Mouse (Mus musculus): ENCODE measurements around the gene Dnajb13.

The Dnajb13 gene

GRCm38 (mm10) chr7:100514573-100514972 is at the start of gene Dnajb13:
TSS of gene Dnajb13 (minus strand) at chr7:100514960.
- peak in 1 of 2 experiments; percentile 40 for DNase-seq (ENCODE audit: low spot score in 2 of 2)

DNA sequence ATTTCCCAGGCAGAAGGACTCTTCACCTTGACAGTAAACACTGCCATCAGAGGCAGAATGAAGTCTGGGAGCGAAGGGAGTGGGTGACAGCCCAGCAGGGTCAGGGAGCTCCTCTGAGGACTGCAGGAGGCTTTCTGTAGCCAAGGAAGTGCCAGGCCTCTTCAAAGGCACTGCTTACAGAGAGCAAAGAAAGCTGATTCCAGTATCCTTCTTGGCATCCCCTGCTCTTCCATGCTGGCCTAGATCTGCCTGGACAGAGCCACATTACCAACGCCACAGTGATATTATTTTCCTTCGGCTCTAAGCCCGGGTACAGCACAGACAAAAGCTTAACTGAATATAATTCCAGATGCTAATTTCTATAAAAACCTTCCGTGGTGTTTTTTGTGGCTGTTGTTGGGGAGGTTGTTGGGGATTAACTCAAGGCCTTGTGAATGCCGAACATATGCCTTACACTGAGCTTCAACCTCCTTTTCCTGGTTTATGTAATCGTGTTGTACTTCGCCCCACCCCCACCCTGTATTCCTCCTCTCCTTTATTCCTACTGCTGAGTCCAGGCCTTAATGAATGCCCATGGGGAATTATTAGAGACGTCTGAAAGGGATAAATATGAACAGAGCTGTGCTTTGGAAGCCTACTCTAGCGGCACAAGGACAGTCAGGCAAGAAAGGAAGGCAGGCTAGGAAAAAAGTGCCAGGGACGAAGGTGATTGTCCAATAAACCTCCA is 47.3 kb upstream of the Dnajb13 start:
- peak in 1 of 2 experiments; percentile 36 for DNase-seq (ENCODE audit: low spot score in 2 of 2)

DNA sequence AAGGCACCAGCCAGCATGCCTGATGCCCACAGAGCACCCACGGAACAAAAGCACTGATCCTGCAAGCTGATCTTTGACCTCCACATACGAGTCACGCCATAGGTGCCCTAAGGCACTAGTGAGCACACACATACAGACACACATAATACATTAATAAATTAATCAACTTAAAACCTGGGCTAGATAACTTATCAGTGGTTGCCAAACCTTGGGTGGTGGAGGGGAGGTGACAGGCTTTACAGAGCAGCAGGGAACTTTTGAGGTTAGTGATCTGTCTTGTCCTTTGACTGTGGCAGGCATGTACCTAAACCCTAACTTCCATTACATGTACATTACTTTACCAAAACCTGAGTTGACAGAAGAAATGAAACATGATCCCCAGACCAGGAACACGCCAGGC is 44.6 kb upstream of the Dnajb13 start:
- no peak for DNase-seq (ENCODE audit: low spot score in 2 of 2)

DNA sequence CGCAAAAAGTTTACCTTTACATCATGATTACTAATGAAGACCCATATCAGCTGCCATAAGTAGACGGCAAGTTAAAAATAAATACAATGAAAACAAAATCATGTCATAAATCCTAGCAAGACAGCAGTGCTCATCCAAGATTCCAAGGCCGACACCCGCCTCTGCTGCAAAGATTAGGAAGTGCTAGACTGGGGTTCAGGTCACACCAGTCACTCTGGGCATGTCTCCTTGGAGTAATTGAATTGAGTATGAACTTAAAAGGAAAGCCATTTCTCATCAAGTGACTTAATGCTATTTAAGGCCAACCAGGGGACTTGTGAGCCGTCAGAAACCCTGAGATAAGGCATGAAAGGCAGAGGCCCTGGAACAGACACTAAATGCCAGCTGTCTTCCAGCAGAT is 42.5 kb upstream of the Dnajb13 start:
- DNase-seq (ENCODE audit: low spot score in 2 of 2), result no peak

DNA sequence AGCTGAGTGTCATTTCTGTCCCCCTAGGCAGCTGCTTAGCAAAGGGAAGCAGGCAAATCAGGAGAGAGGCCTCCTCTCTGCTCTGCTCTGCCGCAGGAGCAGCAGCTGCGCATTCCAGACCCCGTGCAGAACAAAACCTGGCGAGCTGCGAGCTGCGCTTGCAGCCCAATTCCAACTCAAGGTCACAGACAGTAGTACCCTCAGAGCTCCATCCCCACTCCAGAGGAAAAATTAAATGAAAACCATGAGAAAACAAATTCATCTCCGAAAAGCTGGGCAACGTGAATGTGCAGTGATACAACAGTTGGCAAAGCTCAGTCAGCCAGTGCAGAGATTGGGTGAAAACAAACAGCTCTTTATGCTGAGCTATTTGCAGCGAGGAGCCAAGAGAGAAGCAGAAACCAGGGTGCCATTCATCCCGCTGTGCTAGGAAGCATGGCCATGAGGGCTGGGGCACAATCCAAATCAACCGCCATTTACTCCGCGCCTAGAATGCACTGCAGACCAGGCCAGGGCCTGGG is 40.7 kb upstream of the Dnajb13 start:
- DNase-seq (ENCODE audit: low spot score in 2 of 2), result peak; percentile 60 to 70

GRCm38 (mm10) chr7:100554939-100555338 is 40.2 kb upstream of the Dnajb13 start:
- no peak for DNase-seq (ENCODE audit: low spot score in 2 of 2)

DNA sequence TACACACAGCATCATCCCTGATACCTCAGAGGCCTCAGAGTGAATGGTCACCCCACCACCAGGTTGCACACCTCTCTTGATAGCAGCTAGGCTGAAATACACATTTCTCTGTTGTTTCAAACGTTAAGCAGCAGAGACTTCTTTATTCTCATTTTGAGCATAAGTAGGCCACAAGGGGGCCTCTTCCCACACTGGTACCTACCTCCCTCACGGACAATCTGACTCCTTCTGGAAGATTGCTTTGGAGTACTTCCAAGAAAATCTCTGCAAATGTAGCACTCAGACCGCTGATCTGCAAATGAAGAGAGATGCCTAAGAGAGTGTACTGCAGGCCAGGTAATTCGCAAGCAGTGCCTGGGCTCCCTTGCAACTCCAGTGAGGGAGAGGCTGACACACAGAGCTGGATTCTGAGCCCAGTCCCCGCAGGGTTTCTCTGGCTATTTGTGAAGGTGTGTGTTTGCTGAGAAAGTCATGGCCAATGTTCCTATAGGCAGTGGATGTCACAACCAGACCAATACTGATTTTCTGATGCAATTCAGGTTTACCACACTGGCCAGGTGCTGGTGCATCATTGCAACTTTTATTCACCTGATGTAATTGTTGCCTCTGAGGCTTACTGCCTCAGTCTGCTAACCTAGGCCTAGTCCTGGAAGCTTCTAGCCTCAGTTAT is 35.7 kb upstream of the Dnajb13 start:
- DNase-seq (ENCODE audit: low spot score in 2 of 2), result peak; percentile 46 to 74

GRCm38 (mm10) chr7:100549796-100550195 is 35.0 kb upstream of the Dnajb13 start:
- DNase-seq (ENCODE audit: low spot score in 2 of 2), result no peak

- DNase-seq (ENCODE audit: low spot score in 2 of 2), result no peak
Measured at GRCm38 (mm10) chr7:100547631-100548030, 32.9 kb upstream of the Dnajb13 start.

GRCm38 (mm10) chr7:100544437-100544836 is 29.7 kb upstream of the Dnajb13 start:
- no peak for DNase-seq (ENCODE audit: low spot score in 2 of 2)

GRCm38 (mm10) chr7:100539516-100539915 is 24.8 kb upstream of the Dnajb13 start:
- DNase-seq (ENCODE audit: low spot score in 2 of 2), result no peak

DNA sequence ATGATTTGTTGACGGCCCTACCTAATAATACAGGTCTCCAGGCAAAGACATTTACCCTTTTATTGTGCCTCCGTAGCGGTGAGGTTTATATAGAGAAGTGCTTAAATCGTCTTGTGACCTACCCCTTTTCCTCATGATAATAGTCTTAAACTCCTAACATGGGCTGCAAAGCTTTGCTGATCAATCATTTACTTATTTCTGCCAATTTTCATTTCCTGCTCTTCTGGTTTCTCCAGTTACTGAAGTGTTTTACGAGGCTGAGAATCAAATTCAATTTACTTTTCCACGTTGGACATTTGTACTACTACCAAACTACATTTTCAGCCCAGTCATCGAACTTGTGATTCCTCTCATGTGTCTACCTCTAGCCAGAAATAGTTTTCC is 22.8 kb upstream of the Dnajb13 start:
- DNase-seq (ENCODE audit: low spot score in 2 of 2), result no peak

- peak; percentile 86 to 88 for DNase-seq (ENCODE audit: low spot score in 2 of 2)
Measured at GRCm38 (mm10) chr7:100536804-100537518, 22.2 kb upstream of the Dnajb13 start, which contains the start of gene Coa4. TSS of gene Coa4 (plus strand) at chr7:100537071.

DNA sequence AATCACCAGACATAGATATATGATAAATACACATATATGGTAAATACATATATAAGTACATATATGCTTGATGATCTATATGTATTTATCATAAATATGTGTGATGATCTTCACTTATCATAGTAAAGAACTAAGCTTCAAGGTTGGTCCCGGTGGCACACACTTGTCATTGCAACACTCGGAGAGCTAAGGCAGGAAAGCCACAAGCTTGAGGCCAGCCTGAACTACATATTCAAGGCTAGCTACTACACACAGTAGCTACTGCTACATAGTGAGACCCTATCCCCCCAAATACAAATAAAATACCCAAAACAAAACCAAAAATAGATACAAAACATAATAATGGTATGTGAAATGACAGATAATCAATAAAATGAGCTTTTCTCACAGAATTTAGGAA is 21.1 kb upstream of the Dnajb13 start:
- DNase-seq (ENCODE audit: low spot score in 2 of 2), result no peak

DNA sequence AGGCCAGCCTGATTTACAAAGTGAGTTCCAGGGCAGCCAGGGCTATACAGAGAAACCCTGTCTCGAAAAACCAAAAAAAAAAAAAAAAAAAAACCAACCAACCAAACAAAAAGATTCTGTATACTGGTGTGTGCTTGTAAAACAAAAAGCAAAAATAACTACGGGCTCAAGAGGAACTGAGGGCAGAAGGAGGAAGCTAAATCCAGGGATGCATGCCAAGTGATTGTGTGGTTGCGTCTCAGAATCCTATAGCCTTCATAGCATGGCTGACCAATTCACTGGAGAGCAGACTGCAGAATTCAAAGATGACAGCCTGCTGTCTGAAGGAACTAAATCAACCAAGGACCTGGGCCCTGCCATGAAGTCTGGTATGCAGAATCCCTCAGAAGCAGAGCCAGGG is 19.5 kb upstream of the Dnajb13 start:
- DNase-seq (ENCODE audit: low spot score in 2 of 2), result no peak

DNA sequence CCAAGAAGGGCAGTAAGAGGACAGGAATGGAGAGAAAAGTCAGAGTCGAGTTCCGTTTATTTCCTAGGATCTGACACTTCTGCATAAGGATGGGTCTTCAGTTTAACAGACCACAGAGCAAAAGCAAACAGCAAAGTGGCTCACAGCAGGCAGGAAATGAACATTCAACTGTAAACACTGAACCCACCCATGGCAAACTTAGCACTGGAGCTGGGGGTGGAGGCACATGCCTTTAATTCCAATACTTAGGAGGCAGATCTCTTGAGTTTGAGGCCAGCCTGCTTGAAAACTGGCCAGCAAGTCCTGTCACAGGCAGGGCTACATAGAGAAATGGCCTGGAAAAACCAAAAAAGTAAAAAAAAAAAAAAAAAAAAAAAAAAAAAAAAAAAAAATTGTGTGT is 18.7 kb upstream of the Dnajb13 start:
- no peak for DNase-seq (ENCODE audit: low spot score in 2 of 2)

GRCm38 (mm10) chr7:100530766-100531165 is 16.0 kb upstream of the Dnajb13 start:
- DNase-seq (ENCODE audit: low spot score in 2 of 2), result no peak

DNA sequence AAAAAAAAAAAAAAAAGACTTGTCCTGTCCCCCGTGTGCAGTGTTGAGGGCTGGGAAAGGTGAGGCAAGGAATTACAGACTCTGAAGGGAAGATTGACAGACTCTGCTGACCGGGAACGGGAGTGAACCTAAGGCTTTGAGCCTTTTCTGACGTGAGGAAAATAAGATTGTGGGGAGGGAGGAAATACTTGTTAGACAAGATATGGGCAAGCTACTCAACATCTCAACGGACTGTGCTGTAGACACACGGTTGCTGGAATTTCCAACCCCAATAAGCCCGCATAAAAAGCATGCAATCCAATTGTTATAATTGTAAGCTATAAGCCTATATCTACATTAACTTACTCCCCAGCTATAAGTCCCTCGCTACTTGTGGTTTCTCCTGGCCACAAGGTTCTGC is 9.9 kb upstream of the Dnajb13 start:
- DNase-seq (ENCODE audit: low spot score in 2 of 2), result no peak

GRCm38 (mm10) chr7:100522222-100522621 is 7.5 kb upstream of the Dnajb13 start:
- no peak for DNase-seq (ENCODE audit: low spot score in 2 of 2)

DNA sequence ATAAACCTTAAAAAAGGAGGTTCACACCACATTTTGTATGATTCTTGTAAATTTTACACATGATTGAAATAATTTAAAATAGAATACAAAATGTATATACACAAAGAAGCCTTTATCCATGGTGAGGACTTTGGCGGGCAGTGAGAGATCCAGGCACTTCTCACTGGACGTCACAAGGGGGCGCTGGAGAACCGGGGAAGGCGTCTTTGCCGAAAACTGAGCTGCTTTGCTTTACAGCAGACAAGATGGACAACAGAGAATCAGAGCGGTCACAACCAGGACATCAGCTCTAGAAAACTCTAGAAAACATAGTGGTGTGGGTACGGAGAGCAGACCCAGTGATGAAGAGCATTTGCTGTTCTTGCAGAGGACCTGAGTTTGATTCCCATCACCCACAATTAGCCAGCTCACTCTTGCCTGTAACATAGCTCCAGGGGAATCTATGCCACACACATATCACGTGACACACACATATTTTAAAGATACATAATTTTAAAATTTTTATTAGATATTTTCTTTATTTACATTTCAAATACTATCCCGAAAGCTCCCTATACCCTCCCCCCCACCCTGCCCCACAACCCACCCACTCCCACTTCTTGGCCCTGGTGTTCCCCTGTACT is 6.0 kb upstream of the Dnajb13 start:
- peak; percentile 72 to 88 for DNase-seq (ENCODE audit: low spot score in 2 of 2)

DNA sequence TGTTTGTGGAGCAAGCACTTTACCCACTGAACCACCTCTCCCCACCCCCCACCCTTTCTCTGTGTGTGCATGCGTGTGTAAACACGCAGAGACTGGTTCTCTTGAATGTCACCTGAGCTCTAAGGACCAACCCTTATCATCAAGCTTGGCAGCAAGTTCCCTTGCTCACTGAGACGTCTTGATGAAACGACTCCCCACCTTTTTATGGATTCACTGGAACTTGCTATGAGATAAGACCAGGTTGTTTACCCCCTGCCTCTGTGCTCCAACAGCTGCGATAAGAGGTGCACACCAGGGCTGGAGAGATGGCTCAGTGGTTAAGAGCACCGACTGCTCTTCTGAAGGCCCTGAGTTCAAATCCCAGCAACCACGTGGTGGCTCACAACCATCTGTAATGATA is 5.4 kb upstream of the Dnajb13 start:
- DNase-seq (ENCODE audit: low spot score in 2 of 2), result no peak

DNA sequence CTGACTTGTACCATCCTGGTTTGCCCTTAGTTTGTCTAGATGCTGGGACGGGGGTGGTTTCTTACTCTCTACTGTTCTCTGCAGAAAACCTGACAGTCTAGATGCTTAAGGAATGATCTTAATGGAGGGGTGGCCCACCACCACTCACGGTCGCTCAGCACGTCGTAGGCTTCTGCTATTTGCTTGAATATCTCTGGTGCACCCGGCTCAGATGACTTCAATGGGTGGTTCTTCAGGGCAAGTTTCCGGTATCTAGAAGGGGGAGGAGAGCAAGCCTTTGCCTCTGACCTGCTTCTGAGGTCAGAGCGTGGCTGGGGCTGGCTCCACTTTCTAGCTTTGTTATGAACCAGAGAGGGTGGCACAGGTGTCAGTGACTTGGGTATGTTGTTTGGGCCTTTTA is 3.2 kb downstream of the Dnajb13 start:
- DNase-seq (ENCODE audit: low spot score in 2 of 2), result no peak

All from right cerebral cortex, adult 2 months (tissue).